Mouse (Mus musculus) brain, embryonic 18.5 days (tissue): ENCODE results near the gene Amn1.
"Not testable (repeated sequence)": the region's sequence is repeated elsewhere in the genome, so short reads cannot be mapped to it uniquely, and the experiment has no call there.

Experiments
- DNase-seq: peaks from one replicate; pipeline ENCODE4 v3.0.0-alpha.2; 2012; ENCODE audit warnings: low read depth, low spot score

Gene Amn1

DNA sequence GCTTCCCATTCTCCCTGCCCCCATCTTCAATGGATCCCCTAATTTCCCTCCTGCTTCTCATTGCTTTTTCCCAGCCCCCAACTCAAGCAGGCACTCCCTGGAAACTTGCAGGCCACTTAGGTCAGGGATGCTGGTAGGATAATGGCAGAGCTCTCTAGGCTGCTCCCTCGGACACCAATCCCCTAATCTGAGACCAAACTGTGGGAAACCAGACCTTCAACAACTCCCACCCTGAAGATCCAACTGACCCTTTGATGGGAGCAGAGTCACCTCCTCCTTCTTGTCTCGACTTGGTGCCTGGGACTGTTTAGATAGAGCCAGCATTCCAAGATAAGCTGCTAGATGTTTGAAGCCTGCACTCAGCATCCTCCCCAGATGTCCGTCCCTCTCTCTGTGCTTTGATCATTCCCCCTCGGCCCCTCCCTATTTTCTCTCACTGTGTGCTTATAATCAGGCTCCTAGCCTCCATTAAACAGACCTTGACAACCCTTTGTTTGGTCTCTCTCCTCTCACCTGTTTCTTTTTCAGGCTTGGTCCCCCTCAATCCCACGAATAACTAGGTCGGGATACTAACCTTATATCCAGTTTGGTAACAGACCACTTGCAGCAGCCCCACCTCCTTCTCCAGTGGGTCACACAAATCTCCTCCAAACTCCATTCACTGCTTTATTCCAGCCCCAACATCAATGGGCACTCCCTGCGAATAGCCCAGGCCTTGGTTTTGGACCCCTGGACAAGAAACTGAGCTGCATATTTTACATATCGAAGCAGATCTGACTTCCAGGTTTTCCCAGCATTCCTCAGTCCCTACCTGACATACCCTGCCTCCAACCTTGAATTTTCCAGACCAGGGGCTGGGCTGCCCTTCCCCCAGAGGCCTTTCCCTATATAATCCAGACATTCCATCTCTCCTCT is 34.1 kb downstream of the Amn1 start:
- no peak for DNase-seq

DNA sequence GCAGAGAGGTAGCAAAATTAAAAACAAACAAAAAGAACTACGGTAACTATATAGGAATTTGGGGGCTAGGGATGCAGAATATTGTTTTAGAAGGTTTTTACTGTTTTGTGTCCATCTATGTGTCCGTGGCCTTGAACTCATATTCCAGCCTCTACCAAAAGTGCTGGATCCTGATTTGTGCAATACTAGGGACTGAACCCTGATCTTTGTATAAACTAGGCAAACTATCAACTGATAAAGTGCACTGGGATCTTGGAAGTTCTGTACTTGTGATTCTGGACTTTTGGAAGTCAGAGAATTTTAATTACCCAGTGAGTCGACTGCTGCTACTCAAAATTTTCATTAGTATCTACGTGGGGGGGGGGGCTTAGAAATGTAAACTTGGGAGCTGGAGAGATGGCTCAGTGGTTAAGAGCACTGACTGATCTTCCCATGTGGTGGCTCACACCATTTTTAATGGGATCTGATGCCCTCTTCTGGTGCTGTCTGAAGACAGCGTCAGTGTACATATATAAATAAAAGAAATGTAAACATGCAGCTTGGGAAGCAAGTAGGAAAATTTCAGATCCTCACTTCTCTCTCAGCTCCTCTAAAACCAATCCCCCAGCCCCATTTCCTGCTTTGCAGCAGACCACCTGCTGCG is 34.9 kb downstream of the Amn1 start:
- no peak for DNase-seq

DNA sequence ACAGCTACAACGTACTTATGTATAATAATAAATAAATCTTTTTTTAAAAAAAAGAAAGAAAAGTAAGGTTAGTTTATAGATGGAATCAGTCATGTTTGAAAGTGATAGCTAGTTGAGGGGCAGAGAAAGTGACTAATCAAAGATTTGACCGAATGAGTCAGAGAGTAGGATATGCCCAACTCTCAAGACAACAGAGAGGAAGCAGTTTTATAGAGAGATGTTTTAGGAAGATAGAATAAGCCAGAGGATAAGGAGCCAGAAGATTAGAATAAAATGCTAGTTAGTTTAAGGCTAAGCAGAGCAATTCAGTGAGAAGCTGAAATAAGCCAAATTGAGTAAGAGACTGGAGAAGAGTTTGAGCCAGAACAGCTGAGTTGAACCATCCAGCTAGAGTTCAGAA is 36.4 kb downstream of the Amn1 start:
- DNase-seq = no peak

DNA sequence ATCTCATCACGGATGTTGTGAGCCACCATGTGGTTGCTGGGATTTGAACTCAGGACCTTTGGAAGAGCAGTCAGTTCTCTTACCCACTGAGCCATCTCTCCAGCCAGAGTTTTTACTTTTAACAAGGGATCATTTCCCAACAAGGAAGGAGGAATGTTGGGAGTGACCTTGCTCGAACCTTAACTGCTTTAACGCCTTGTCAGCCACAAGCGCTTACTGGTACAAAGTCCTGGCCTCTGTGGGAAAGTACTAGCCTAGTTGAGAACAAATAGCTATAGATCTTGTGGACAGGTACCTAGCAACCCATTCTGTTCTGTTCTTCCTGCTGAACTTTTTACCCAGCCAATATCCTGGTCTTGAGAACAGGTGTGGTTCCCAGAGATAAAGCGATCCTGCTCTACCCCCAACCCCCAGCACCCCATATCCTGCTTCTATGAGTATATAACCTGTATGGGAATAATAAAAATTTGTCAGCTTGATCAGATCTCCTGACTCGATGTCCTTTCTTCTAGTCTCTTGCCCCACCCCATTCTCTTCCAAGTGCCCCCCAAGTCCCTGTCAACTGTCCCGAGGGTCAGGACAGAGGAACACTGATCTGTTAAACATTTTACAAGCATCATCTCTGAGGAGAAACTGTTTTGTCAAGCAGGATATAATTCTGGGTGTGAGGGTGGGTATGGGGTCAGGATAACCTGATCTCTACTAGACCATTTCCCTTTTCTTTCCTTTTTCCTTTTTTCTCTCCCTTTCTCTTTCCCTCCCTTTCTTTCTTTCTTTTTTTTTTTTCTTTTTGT is 39.9 kb downstream of the Amn1 start:
- no peak for DNase-seq

DNA sequence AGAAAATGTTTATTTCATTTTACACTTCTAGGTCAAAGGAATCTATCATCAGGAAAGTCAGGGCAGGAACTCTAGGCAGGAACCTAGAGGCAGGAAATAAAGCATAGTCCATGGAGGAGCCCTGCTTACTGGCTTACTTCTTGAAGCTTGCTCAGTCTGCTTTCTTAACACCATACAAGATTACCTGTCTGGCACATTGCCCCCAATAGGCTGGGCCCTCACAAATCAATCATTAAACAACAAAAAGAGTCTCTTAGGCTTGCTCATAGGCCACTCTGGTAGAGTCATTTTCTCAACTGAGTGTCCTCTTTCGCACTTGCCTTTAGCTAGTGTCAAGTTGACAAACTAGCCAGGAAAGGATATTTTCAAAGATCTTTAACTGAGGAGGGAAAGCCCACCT is 43.4 kb downstream of the Amn1 start:
- DNase-seq = no peak

DNA sequence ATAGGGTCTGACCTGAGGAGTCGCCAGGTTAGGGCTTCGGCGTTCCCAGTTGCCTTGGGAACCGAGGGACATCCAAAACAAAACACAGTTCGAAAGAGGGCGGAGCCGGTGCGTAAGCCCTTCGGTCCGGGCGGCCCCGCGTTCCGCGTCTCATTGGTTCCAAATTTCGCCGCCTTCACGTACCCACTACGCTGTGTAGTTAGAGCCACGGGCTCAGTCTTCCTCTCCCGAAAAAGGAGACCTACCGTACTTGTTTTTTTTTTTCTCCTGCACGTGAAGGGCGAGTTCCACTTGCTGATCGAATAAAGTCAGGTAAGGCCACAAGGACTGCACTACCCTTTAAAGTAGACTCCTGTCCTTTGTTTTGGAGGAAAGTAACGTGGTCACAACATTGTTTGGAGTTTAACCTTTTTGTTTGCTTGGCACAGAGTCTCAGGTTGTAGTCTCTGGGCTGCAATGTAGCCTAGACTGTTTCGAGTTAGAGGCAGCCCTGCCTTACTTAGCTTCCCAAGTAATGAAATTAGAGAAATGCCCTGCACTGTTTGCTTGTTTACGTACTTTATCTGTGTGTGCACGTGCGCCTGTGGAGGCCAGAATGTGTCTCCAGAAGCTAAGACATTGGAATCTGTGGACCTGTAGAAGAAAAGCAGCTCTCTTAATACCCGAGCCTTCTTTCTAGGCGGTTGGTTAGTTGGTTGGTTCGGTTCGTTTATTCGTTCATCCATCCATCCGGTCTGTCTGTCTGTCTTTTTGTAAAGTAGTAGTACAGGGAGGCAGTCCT is 46.9 kb downstream of the Amn1 start:
- DNase-seq = peak; percentile 24

DNA sequence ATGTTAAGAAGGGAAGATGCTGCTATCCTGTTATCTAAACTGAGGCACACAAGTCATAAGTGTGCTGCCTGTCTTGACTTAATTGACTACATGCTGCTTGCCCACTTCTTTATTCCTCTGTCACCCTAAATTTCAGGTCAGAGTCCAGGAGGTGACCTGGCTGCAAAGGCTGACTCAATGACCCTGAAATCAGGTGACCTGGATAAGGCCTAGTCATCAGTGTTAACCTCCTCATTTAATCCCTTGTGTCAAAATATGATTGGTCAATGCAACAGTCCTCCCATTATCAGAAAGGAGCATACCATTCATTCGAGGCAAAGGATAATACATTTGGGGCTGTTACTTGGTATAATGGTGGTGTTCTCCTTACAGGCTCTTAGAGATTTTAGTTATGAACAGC is 49.0 kb downstream of the Amn1 start, which contains the start of gene Etfbkmt:
Gene Etfbkmt (plus strand): TSS at position 379 of the 400 bp plus-strand sequence.
- DNase-seq = no peak

DNA sequence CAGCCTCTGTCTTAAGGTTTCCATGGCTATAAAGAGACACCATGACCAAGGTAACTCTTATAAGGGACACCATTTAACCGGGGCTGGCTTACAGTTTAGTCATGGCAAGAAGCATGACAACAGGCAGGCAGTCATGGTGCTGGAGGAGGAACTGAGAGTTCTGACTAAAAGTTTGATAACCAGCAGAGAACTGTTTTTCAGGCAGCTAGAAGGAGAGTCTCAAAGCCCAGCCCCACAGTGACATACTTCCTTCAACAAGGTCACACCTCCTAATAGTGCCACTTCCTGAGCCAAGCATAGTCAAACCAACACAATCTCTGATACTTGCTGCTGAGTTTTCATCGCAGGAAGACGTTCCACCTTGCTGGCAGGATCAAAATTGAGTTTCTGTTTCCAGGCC is 49.5 kb downstream of the Amn1 start:
- no peak for DNase-seq

DNA sequence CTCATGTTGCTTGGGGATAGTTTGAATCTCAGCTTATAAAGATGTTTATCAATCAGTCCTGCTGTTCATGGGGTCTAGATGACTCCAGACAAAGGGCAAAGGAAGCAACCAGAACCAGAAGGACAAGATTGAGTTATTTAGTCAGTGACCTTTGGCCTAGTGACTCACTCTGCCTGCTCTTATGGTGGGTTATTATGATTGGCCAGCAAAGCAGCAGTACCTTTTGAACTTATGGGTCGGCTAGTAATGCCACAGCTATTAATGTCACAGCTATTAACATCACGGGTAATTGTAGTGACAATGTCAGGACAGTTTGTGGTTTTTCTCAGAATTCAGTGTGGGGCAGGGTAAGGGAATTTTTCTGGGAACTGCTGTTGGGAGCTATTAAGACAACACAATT is 50.6 kb downstream of the Amn1 start:
- no peak for DNase-seq

DNA sequence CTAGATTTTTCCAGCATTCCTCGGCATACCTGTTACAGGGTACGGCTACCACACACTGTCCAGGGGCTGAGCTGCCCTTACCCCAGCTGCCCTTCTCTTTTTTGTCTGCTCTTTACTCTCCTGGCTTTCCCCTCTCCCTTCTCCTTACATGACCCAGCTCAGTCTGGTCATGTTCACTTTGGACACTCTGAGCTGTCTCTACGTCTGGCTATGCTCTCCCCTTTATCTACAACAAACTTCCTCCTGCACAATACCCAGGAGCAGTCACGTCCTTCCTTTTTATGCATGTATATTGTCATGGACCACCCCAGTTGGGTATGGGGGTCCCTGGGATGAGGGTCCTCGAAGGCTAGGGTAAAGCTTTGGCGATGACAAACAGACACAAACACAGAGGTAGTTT is 52.9 kb downstream of the Amn1 start:
- DNase-seq = no peak

DNA sequence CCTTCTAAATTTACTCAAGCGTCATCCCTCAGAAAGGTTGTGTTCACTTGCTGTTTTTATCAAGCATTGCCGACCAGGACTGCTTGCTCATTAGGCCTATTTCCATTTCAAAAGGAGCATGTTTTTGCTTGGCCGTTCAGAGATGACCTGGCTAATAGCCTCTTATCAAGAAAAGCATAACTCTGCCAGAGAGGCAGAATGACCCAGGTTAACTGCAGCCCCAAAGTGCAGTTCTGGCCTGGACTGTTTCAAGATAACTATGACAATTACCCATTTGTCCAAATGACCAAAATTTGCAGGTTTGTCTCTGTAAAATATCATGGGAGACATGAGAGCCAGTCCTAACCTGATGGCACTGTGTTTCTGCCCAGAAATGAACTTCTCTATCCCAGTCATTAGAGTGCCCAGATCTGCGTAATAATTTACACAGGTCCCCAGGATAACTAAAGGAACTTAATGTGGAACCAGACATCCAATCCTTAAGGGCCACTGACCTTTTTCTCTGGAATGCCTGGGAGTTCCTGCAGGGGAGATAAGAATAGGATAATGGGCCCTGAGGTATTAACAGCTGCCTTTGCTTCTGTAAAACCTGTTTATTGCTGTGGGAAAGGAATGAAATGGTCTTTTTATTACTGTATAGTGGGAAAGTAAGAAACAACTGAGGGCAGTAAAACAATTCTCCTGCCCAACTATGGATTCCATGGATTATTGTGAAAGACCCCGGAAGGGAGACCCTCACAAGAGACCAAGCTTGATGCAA is 53.9 kb downstream of the Amn1 start:
- no peak for DNase-seq

DNA sequence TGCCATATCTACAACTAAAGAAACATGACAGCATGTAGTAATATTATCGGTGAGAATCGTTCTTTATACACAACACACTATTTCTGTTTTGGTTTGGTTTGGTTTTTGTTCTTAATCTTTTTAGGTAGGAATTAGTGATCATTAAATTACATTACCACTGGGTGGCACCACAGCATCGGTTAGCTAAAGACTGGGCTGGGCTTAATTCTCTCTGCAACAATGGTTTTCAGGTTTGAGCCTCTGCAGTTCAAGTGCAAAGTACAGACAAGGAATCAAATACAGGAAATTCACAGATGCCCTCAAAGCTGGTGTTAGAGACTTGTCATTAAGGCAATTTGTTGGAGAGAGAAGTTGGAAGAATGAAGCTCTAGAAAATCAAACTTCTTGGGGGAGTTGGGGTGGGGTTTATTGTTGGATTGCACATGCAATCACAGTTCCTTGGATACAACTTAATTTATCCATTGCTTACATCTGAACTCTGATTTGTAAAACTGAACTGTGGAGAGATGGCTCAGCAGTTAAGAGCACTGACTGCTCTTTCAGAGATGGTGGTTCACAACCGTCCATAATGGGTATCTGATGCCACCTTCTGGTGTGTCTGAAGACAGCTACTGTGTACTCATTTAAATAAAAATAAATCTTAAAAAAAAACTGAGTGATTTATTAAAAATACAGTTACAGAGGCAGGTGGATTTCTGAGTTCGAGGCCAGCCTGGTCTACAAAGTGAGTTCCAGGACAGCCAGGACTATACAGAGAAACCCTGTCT is 56.0 kb downstream of the Amn1 start:
- no peak for DNase-seq

DNA sequence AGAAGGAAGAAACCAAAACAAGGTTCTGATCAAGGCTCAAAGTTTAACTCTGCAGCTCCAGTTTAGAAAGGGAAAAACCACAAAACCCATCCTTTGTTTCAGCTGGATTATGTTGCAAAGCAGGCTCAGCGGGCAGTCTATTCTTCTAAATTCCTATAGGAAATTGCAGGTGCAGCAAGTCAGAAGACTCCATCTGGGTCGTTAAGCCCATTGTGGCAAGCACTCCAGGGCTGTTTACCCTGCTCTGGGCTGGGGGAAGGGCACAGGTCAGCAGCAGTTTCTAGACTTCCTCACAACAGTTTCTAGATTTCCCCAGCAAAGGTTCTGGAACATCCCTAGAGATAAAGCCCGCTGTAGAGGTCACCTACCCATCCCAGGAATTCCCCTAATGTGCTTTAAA is 57.4 kb downstream of the Amn1 start:
- no peak for DNase-seq

DNA sequence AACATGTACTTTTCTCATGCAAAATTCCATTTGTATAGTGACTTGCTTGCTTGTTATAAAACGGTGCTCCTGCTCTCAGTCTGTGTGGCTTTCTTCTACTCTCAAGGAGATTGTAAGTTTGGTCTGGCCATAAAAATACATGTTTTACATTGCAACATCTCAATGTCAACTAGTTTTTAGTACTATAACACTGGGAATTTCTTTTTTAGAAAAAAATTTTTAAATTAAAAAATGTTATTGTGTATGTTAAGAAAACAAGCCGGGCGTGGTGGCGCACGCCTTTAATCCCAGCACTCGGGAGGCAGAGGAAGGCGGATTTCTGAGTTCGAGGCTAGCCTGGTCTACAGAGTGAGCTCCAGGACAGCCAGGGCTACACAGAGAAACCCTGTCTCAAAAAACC is 58.6 kb downstream of the Amn1 start, which contains the start of gene Gm10203:
Gene Gm10203 (plus strand): TSS at position 301 of the 400 bp plus-strand sequence.
- not testable (repeated sequence) for DNase-seq

DNA sequence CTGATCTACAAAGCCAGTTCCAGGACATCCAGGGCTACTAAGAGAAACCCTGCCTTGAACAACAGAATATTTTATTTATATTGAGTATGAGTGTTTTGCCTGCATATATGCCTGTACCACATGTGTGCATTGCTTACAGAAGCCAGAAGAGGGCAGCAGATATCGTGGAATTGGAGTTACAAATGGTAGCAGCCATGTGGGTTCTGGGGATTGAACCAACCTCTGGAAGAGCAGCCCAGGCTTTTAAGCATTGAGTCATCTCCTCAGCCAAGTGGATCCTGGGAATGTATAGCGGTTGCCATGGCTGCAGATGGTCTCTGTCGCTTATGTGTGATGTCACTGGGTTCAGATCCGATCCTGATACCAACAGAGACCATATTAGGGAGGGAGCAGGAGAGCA is 61.8 kb downstream of the Amn1 start:
- no peak for DNase-seq

DNA sequence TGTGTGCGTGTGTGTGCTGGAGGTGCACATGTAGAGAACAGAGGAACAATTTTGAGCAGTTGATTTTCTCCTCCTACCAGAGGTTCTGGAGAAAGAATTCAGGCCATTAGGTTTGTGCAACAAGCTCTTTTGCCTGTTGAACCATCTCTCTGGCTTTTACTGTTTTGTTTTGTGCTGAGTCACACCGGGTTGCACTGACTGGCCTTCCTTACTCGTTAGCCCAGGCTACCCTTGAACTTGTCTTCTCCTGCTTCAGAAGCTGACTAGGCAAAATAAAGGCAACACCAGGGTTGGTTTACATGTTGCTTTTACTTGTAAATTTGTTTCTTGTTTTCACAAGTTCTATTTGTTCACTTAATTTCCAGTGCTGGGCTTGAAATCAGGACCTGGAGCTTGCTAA is 65.5 kb downstream of the Amn1 start:
- DNase-seq = no peak

DNA sequence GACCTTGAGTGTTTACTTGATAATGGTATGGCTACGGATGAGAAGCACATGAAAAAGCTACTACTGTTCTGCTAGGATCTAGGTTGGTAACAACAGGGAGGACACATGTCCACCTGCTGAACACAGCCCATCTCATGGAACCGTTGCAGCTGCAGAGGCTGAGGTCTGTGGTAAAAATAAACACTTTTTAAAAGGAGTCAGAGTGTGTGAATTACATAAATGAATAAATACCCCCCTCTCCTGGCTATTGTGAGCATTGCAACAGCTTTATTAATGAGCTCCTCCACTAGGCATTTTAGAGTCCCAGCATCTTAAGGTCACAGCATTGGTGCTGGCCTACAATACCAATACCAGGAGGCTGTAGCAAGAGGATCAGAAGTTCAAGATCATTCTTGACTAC is 68.7 kb downstream of the Amn1 start:
- DNase-seq = no peak

DNA sequence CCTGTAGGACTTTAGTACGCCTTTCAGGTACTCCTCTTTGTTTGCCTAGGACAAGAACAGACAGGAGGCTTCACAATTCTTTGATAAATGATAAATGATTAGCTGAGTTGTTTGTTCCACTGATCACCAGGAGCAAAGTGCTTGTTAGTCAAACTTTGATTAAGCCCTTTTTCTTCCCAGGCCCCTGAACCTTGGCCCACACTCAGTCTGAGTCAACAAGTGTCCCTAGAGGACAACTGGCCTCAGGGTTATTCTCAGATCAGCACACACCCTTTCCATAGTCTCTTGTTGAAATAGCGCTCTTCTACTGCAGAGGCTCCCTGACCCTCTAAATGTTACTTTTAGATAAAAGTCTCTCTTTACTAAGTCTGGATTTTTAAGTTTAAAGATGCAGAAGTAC is 69.6 kb downstream of the Amn1 start:
- DNase-seq = no peak

DNA sequence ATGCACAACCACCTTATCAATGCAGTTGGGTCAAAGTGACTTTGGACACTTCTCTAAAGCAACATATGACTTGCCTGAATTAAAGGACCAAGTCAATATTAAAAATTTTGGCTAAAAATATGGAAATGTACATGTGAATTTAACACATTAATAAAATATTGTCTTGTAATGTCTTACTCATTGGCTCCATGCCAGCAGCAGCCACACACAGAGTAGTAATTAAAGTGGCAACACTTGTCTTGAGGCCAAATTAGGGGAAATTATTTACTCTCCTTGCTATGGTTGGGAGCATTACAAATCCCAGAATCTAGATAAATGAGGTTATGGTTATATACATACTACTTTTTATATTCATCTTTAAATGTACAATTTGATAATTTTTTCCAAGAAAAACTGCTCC is 71.5 kb downstream of the Amn1 start:
- no peak for DNase-seq

DNA sequence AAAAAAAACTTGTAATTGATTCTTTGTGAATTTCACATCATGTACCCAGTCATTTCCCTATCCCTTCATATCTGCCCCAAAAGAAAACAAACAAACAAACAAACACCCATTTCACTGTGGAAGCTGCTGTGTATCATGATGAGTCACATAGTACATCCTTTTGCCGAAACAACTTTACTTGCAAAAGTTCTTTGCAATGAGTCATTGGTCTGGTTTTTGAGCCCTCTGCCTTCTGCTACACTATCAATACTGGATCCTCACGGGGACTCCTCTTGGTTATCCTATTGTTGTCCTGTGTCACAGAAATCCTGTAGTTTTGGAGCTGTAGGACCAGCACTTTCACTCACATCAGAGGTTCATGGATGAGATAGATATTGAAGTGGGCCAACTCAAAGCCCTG is 79.6 kb downstream of the Amn1 start:
- no peak for DNase-seq
